Mouse (Mus musculus) liver, adult (tissue): ENCODE measurements around the gene Slc1a1.

ENCODE experiments used
- GATA4 ChIP-seq: IDR thresholded peaks from 2 replicates; pipeline ENCODE4 v1.6.1; 2014; ENCODE audit warnings: mild to moderate bottlenecking, low read length; ENCODE audit not compliant: insufficient replicate concordance

Gene Slc1a1

GRCm38 (mm10) chr19:28836116-28836515, 1.3 kb downstream of the Slc1a1 start:
- TF ChIP-seq GATA4 = no peak

DNA sequence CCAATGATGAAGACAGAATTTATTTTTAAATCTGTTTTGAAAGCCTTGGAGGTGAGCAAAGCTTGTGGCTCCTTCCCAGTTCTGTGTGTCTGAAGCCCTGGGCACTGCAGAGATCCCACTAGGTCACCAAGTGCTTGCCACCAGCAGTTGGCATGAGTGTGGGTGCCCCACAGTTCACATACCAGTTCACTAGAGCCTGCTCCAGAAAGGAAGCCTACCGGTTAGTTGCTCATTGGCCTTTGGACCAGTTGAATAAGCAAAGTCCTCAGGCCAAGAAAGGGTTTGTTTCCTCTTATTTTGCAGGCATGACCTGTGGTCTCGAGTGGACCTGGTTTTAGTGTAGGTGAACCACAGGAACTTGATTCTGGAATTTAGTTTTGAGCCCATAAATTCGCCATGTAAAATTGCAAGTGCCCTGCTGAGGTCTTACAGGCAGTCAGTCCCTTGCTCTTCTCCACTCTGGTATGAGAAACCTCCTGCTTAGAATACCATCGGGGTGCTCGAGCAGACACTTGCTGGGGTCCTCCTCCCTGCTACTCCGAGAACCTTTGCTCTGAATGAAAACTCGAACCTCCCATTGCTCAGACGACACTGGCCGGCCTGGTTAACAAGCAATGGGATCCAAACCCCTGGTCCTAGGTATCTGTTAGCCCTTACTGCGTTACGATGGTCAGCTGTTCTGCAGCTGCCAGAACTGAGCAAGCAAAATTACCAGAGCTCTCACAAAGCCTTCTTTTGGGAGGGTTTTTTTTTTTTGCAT, 2.0 kb downstream of the Slc1a1 start:
- no peak for TF ChIP-seq GATA4

- no peak for TF ChIP-seq GATA4
These were observed 3.9 kb downstream of the Slc1a1 start for GRCm38 (mm10) chr19:28838796-28839195.

DNA sequence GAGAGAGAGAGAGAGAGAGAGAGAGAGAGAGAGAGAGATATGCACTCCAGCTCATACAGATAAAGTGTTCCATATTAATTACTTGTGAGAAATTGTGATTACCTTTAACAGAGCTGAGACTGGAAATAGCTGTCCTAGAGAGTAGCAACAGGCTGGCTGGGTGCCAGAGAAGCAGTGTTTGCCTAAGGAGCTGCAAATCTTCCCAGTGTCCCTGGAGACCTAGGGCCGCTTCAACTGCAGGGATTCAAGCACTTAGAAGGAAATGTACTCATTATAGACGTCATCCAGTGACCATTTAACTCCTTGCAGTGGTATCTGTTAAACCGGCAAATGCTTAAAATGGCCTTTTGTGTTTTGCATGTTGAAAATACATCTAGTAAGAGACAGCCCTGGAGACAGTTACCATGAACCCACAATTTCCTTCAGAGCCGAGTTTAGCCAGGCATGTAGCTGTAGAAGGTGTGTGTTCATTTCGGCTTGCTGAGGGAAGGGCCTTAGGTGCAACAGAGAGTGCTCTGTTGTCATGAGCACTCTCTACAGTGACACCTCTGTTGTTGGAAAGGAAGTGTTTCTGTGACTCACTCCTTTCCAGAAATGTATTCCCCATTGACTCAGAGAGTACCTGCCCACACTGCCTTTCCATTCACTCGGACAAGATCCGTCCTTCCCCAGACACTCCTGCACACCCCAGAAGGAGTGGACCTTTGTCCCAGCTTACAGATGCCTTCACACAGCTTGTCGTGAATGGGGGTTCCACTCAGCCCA, 10.3 kb downstream of the Slc1a1 start:
- no peak for TF ChIP-seq GATA4

- TF ChIP-seq GATA4 = no peak
These were observed 15.7 kb downstream of the Slc1a1 start for GRCm38 (mm10) chr19:28850510-28850909.

DNA sequence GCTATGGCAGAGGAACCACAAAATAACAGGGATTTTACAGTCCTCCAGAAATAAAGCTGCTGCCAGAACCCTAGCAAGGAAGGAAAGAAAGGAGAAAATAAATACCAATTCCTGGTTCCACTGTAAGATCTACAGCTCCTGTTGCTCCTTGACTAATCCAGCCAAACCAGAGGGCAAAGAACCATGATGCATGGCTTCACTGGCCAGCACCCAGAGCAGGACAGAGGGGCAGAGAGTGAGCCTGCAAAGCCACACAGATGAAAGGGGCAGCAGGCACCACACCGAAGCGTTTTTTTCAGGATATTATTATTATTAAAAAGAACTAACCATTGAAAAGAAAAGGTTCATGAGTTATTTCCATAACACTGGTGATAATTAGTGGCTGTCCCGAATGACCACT, 17.2 kb downstream of the Slc1a1 start:
- no peak for TF ChIP-seq GATA4

DNA sequence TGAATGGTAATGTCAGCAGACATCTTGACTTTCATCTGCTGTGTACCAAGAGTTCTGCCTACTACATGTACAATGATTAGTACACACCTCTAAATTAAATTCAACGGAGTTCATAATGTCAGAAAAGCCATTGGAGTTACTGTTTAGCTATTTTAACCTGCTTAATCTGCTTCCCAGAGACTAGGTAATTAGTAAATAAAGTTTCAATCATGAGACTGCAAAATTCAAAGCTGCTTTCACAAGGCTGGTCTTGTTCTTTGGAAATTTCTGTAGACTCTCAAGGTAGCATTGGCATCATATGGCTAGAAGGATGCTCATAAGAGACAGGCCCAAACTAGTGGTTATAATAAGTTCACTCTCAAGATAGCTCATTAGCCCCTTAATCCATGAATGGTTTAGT, 20.0 kb downstream of the Slc1a1 start:
- no peak for TF ChIP-seq GATA4

GRCm38 (mm10) chr19:28860246-28860645, 25.4 kb downstream of the Slc1a1 start:
- TF ChIP-seq GATA4 = no peak

DNA sequence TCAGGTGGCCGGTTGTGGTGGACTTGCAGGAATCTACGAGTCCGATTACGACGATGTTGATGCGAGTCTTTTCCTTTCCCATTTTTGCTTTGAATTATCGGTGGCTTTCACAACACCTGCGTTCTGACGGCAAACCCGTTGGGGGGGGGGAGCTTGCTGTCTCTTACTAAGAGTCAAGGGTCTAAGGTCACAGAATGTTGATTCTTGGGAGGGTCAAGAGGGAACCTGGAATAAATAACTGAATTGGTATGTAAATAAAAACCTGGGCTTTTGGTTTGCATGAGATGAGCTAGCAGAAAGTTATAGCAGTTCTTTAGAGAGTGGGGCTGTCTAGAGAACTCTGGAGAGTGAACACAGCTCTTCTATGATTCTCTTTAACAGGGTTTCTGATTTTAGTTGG, 28.8 kb downstream of the Slc1a1 start:
- TF ChIP-seq GATA4 = no peak

DNA sequence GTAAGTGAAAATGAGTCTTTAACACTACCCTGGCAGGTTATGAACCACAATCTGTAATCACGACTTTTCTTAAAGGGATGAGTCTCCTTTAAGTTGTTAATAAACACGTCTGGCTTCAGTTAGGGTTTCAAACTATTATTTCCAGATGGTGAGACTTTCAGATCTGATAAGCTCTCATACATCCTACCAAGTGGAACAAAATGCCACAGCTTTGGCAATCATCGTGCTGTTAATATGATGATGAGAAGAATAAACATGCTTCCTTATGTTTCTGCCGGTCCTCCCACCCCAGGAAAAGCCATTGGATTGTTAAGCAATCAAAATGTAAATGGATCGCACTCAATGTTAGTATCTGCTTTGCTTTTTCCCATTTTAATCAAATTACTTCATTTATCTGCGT, 30.1 kb downstream of the Slc1a1 start:
- TF ChIP-seq GATA4 = no peak

DNA sequence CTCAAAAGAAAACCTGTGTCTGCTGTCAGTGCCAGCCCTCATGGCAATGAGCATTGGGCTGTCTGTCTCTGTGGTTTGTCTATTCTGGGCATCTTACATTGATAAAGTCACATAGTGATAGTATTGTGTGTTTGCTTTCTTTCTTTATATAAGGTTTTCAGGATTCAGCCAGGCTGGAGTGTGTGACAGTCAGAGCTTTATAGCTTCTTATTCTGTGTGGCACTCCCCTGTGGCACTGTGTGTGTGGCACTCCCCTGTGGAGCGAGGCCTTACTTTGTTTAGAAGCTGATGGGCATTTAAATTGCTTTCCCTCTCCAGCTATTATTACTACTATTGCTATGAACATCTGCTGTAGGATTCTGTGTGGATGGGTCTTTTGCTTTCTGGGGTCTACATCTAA, 30.7 kb downstream of the Slc1a1 start:
- no peak for TF ChIP-seq GATA4

GRCm38 (mm10) chr19:28869251-28869855, 34.5 kb downstream of the Slc1a1 start:
- no peak for TF ChIP-seq GATA4

GRCm38 (mm10) chr19:28870351-28870750, 35.5 kb downstream of the Slc1a1 start:
- TF ChIP-seq GATA4 = no peak

GRCm38 (mm10) chr19:28879476-28879875, 44.6 kb downstream of the Slc1a1 start:
- TF ChIP-seq GATA4 = no peak

GRCm38 (mm10) chr19:28883126-28883525, 48.3 kb downstream of the Slc1a1 start:
- no peak for TF ChIP-seq GATA4

DNA sequence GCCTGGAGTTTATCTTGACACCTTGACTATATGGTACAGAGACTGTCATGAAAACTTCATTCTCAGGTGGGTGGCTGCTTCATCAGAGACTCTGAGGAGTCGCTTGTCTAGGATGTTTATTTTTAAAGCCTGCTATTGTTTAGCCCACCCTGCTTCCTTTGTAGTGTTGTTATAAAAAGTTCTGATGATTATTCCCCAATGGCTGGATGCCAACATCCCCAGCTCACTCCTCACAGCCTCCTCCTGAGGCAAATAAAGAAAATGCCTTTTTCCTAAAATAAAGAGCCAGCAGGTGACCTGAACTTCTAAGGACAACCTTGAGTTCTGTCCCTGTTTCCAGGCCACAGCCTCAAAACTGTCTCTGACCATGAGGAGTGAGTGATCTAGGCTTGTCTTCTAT, 53.6 kb downstream of the Slc1a1 start:
- no peak for TF ChIP-seq GATA4
